Mouse (Mus musculus) bone marrow, adult 2 months (tissue): ENCODE data around the gene Zc3h14.

Experiments
- CTCF ChIP-seq: fragments of 200-500 bp; IDR thresholded peaks from 2 replicates; pipeline ENCODE4 v1.5.1; 2011; ENCODE audit warnings: low read length, control low read depth; ENCODE audit not compliant: control insufficient read depth, insufficient read depth
- POLR2A ChIP-seq: fragments of 200-500 bp; IDR thresholded peaks from 2 replicates; pipeline ENCODE4 v1.6.1; 2011; ENCODE audit warnings: low read depth, mild to moderate bottlenecking, control low read depth, low read length, borderline replicate concordance; ENCODE audit not compliant: control insufficient read depth

DNA sequence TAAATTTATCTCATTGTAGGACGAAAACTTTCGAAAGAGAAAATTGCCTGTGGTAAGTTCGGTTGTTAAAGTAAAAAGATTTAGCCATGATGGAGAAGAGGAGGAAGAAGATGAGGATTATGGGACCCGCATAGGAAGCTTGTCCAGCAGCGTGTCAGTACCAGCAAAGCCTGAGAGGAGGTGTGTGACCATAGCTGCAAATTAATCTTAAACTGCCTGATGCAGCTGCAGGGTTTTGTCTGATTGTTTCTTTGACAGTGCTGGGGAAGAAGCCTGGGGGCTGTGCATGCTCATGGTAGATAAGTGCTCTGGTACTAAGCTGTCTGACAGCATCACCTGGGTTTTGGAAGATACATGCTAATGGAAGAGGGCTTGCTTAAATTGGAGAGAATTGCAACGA is 12.9 kb downstream of the Zc3h14 start:
- TF ChIP-seq CTCF: no peak
- no peak for TF ChIP-seq POLR2A
